Mouse (Mus musculus) MN1 (cell line): ENCODE measurements at regions not wholly inside any gene's neighbourhood (a gene's known extent, or its start where the extent isn't known, plus 50 kb on each side); places are given as distances from the start of the nearest gene placed in this dataset.
A peak's percentile ranks its signal among the peaks of the same experiment; 100 is the strongest.

Experiments
- DNase-seq: peaks from one replicate; pipeline ENCODE4 v3.0.0-alpha.2; 2016; ENCODE audit warnings: low spot score

- peak; percentile 58 for DNase-seq
Measured at GRCm38 (mm10) chr1:138343451-138343850, 69.9 kb downstream of the Atp6v1g3 start.

GRCm38 (mm10) chr1:138344920-138345319 is 71.4 kb downstream of the Atp6v1g3 start:
- no peak for DNase-seq

GRCm38 (mm10) chr1:138345992-138346391 is 72.5 kb downstream of the Atp6v1g3 start:
- DNase-seq = no peak

GRCm38 (mm10) chr1:138346904-138347303 is 73.4 kb downstream of the Atp6v1g3 start:
- DNase-seq = no peak

GRCm38 (mm10) chr1:138348447-138348846 is 74.9 kb downstream of the Atp6v1g3 start:
- peak; percentile 65 for DNase-seq

GRCm38 (mm10) chr1:138349099-138349498 is 75.6 kb downstream of the Atp6v1g3 start:
- no peak for DNase-seq

- DNase-seq = no peak
Measured at GRCm38 (mm10) chr1:138356407-138356806, 82.9 kb downstream of the Atp6v1g3 start.

- DNase-seq = no peak
Measured at GRCm38 (mm10) chr1:138362684-138363472, 89.3 kb downstream of the Atp6v1g3 start.

GRCm38 (mm10) chr1:138369953-138370482 is 96.5 kb downstream of the Atp6v1g3 start:
- no peak for DNase-seq

- DNase-seq = no peak
Measured at GRCm38 (mm10) chr1:138371474-138371873, 97.9 kb downstream of the Atp6v1g3 start.

- DNase-seq = no peak
Measured at GRCm38 (mm10) chr1:138384146-138384545, 110.6 kb downstream of the Atp6v1g3 start.

- DNase-seq = peak; percentile 55
Measured at GRCm38 (mm10) chr1:138385156-138385841, 111.8 kb downstream of the Atp6v1g3 start.

GRCm38 (mm10) chr1:138386001-138386400 is 112.5 kb downstream of the Atp6v1g3 start:
- DNase-seq = peak; percentile 11

GRCm38 (mm10) chr1:138388634-138389033 is 115.1 kb downstream of the Atp6v1g3 start:
- DNase-seq = no peak

- DNase-seq = no peak
Measured at GRCm38 (mm10) chr1:138389676-138390075, 116.1 kb downstream of the Atp6v1g3 start.

GRCm38 (mm10) chr1:138418610-138419009 is 145.1 kb downstream of the Atp6v1g3 start:
- no peak for DNase-seq

GRCm38 (mm10) chr1:138427416-138427815 is 153.9 kb downstream of the Atp6v1g3 start:
- no peak for DNase-seq
